Mouse (Mus musculus): ENCODE measurements at regions not wholly inside any gene's neighbourhood (a gene's known extent, or its start where the extent isn't known, plus 50 kb on each side); places are given as distances from the start of the nearest gene placed in this dataset.

GRCm38 (mm10) chr4:55453902-55454301, 78.4 kb downstream of the Klf4 start:
- no peak for TF ChIP-seq CTCF (IDR thresholded peaks at IDR 0.05; ENCODE audit: low read depth)
- no peak for TF ChIP-seq EP300 (IDR thresholded peaks at IDR 0.05; ENCODE audit: low read depth)

All from heart, postnatal 0 days (tissue).